Mouse (Mus musculus) hindbrain, postnatal 0 days (tissue): ENCODE measurements at regions not wholly inside any gene's neighbourhood (a gene's known extent, or its start where the extent isn't known, plus 50 kb on each side); places are given as distances from the start of the nearest gene placed in this dataset.

Experiments used
- ATAC-seq: fragments of 200-750 bp; cut with Nextera tagmentation; 2 replicates; pipeline ENCODE4 v1.8.0; 2017; ENCODE audit warnings: mild to moderate bottlenecking, moderate TSS enrichment, moderate library complexity
- DNase-seq: peaks from one replicate; pipeline ENCODE4 v3.0.0-alpha.2; 2015; ENCODE audit warnings: low spot score
- H3K27ac ChIP-seq: fragments of 300-500 bp; sonication (generic); 2 replicates; pipeline ENCODE4 v1.5.1; 2014; ENCODE audit warnings: mild to moderate bottlenecking
- H3K27me3 ChIP-seq: fragments of 300-500 bp; sonication (generic); 2 replicates; pipeline ENCODE4 v1.6.1; 2014; ENCODE audit warnings: low read length, mixed read lengths; ENCODE audit not compliant: insufficient read depth
- H3K36me3 ChIP-seq: fragments of 300-500 bp; sonication (generic); 2 replicates; pipeline ENCODE4 v1.6.1; 2014; ENCODE audit warnings: low read length, mixed read lengths; ENCODE audit not compliant: insufficient read depth
- H3K4me1 ChIP-seq: fragments of 300-500 bp; sonication (generic); 2 replicates; pipeline ENCODE4 v1.6.1; 2014; ENCODE audit warnings: antibody characterized with exemption, low read length, mixed read lengths; ENCODE audit not compliant: insufficient read depth
- H3K4me2 ChIP-seq: fragments of 300-500 bp; sonication (generic); 2 replicates; pipeline ENCODE4 v1.6.1; 2014; ENCODE audit warnings: low read depth, mild to moderate bottlenecking, low read length, moderate library complexity, mixed read lengths
- H3K4me3 ChIP-seq: fragments of 300-500 bp; sonication (generic); 2 replicates; pipeline ENCODE4 v1.5.1; 2014; ENCODE audit warnings: low read length
- H3K9ac ChIP-seq: fragments of 300-500 bp; sonication (generic); replicated peaks from 2 replicates; pipeline ENCODE4 v1.6.1; 2014; ENCODE audit warnings: mild to moderate bottlenecking, low read length, moderate library complexity, mixed read lengths
- H3K9me3 ChIP-seq: fragments of 300-500 bp; sonication (generic); 2 replicates; pipeline ENCODE4 v1.6.1; 2016; ENCODE audit warnings: low read length, mixed read lengths
- CTCF ChIP-seq: IDR thresholded peaks from 2 replicates; pipeline ENCODE4 v1.5.1; 2016; ENCODE audit warnings: antibody characterized with exemption, control low read depth, low read depth
- WGBS: fragments of 180-500 bp; shearing (Covaris S2); extraction: QIAGEN DNeasy Blood & Tissue Kit; methylation state at CpG from one replicate; pipeline ENCODE4 v1.1.7; 2014; 5-methylcytosine and 5-hydroxymethylcytosine counted together

- WGBS: 61% methylated on average over 7 of the region's 7 CpGs
- TF ChIP-seq CTCF: no peak
These were observed 380.2 kb downstream of the Tshz3 start for GRCm38 (mm10) chr7:37078140-37078539.

GRCm38 (mm10) chr7:37089726-37090125, 391.8 kb downstream of the Tshz3 start:
- ATAC-seq (no peak), DNase-seq (no peak)
- Histone ChIP-seq H3K9me3 (no peaks in the 10 kb centered on the region), H3K4me1 (no peaks in the 10 kb centered on the region), H3K4me3 (no peak overlapping the region), H3K4me2 (no peak overlapping the region), H3K9ac (no peak overlapping the region), H3K36me3 (no peaks in the 10 kb centered on the region), H3K27ac (no peak overlapping the region), H3K27me3 (no peaks in the 10 kb centered on the region)
- TF ChIP-seq CTCF: no peak
- 93% methylated on average over 3 of the region's 3 CpGs for WGBS

More at GRCm38 (mm10) chr7:37078140-37078539, 380.2 kb downstream of the Tshz3 start:
- Histone ChIP-seq H3K9ac (no peak overlapping the region), H3K27ac (no peak overlapping the region), H3K4me2 (no peak overlapping the region), H3K9me3 (no peaks in the 10 kb centered on the region), H3K36me3 (no peaks in the 10 kb centered on the region), H3K27me3 (no peaks in the 10 kb centered on the region), H3K4me1 (no peaks in the 10 kb centered on the region), H3K4me3 (no peak overlapping the region)
- ATAC-seq (no peak), DNase-seq (no peak)

GRCm38 (mm10) chr7:37092572-37092971, 394.7 kb downstream of the Tshz3 start:
- DNase-seq: no peak
- H3K9ac ChIP-seq: no peak overlapping the region
- no peak overlapping the region for H3K4me3 ChIP-seq
- ATAC-seq: no peak
- no peaks in the 10 kb centered on the region for H3K4me1 ChIP-seq
- no peaks in the 10 kb centered on the region for H3K27me3 ChIP-seq
- no peak overlapping the region for H3K4me2 ChIP-seq
- no peaks in the 10 kb centered on the region for H3K9me3 ChIP-seq
- TF ChIP-seq CTCF: no peak
- H3K27ac ChIP-seq: no peak overlapping the region
- H3K36me3 ChIP-seq: no peaks in the 10 kb centered on the region
- WGBS: 89% methylated on average over 6 of the region's 6 CpGs

- H3K9me3 ChIP-seq: no peaks in the 10 kb centered on the region
- no peak overlapping the region for H3K9ac ChIP-seq
- no peaks in the 10 kb centered on the region for H3K4me1 ChIP-seq
- DNase-seq: peak; percentile 43
- H3K27me3 ChIP-seq: no peaks in the 10 kb centered on the region
- no peak overlapping the region for H3K27ac ChIP-seq
- no peak overlapping the region for H3K4me2 ChIP-seq
- ATAC-seq: no peak
- no peak for TF ChIP-seq CTCF
- no peak overlapping the region for H3K4me3 ChIP-seq
- H3K36me3 ChIP-seq: no peaks in the 10 kb centered on the region
- 49% methylated on average over 3 of the region's 3 CpGs for WGBS
These were observed 395.8 kb downstream of the Tshz3 start for GRCm38 (mm10) chr7:37093721-37094120.

- Histone ChIP-seq H3K27ac (no peak overlapping the region), H3K4me2 (no peak overlapping the region), H3K36me3 (no peaks in the 10 kb centered on the region), H3K9me3 (no peaks in the 10 kb centered on the region), H3K27me3 (no peaks in the 10 kb centered on the region), H3K4me3 (no peak overlapping the region), H3K4me1 (no peaks in the 10 kb centered on the region), H3K9ac (no peak overlapping the region)
- TF ChIP-seq CTCF: no peak
- no peak for DNase-seq
- no peak for ATAC-seq
- 71% methylated on average over 11 of the region's 11 CpGs for WGBS
These were observed 397.9 kb downstream of the Tshz3 start for GRCm38 (mm10) chr7:37095839-37096238.

- Histone ChIP-seq H3K9me3 (no peaks in the 10 kb centered on the region), H3K4me2 (no peak overlapping the region), H3K4me3 (no peak overlapping the region), H3K27ac (no peak overlapping the region), H3K9ac (no peak overlapping the region), H3K36me3 (no peaks in the 10 kb centered on the region), H3K27me3 (no peaks in the 10 kb centered on the region), H3K4me1 (no peaks in the 10 kb centered on the region)
- DNase-seq (peak; percentile 18), ATAC-seq (no peak)
- WGBS: 76% methylated on average over 5 of the region's 5 CpGs
- no peak for TF ChIP-seq CTCF
These were observed 398.4 kb downstream of the Tshz3 start for GRCm38 (mm10) chr7:37096291-37096690.

GRCm38 (mm10) chr7:37098950-37099349, 401.0 kb downstream of the Tshz3 start:
- ATAC-seq (no peak), DNase-seq (no peak)
- H3K27ac ChIP-seq: no peak overlapping the region
- H3K4me1 ChIP-seq: no peaks in the 10 kb centered on the region
- no peak overlapping the region for H3K9ac ChIP-seq
- no peak overlapping the region for H3K4me2 ChIP-seq
- TF ChIP-seq CTCF: no peak
- no peaks in the 10 kb centered on the region for H3K36me3 ChIP-seq
- H3K9me3 ChIP-seq: no peaks in the 10 kb centered on the region
- H3K4me3 ChIP-seq: no peak overlapping the region
- no peaks in the 10 kb centered on the region for H3K27me3 ChIP-seq
- 21% methylated on average over 5 of the region's 5 CpGs for WGBS
